Mouse (Mus musculus): ENCODE measurements at regions not wholly inside any gene's neighbourhood (a gene's known extent, or its start where the extent isn't known, plus 50 kb on each side); places are given as distances from the start of the nearest gene placed in this dataset.

- H3K4me3 ChIP-seq (ENCODE audit: insufficient read depth, poor library complexity, severe bottlenecking) = no peak overlapping the region
- no peaks in the 10 kb centered on the region for H3K79me3 ChIP-seq (ENCODE audit: low read depth)
- H3K79me2 ChIP-seq (ENCODE audit: control insufficient read depth, insufficient read depth) = no peaks in the 10 kb centered on the region
- H3K36me3 ChIP-seq (ENCODE audit: control insufficient read depth, insufficient read depth) = no peaks in the 10 kb centered on the region
- no peak overlapping the region for H3ac ChIP-seq (ENCODE audit: control insufficient read depth, insufficient read length, low read depth)
- H3K27me3 ChIP-seq (ENCODE audit: control insufficient read depth, insufficient read depth, insufficient read length) = no peaks in the 10 kb centered on the region
- TF ChIP-seq USF1 (IDR thresholded peaks at IDR 0.05; ENCODE audit: low read depth) (no peak), CTCF (IDR thresholded peaks at IDR 0.05; ENCODE audit: control insufficient read depth, insufficient read depth, insufficient read length) (no peak), MYOD1 (IDR thresholded peaks at IDR 0.05; ENCODE audit: control insufficient read depth, insufficient read length, low read depth) (no peak), MAX (IDR thresholded peaks at IDR 0.05) (no peak), MYOG (IDR thresholded peaks at IDR 0.05; ENCODE audit: control insufficient read depth, extremely low read depth, insufficient read length) (no peak), FOSL1 (IDR thresholded peaks at IDR 0.05; ENCODE audit: insufficient read depth, low read length, poor library complexity, severe bottlenecking) (no peak), CEBPB (IDR thresholded peaks at IDR 0.05; ENCODE audit: low read depth) (no peak)
Observed at GRCm38 (mm10) chr14:46221897-46222669, 157.1 kb upstream of the Gm15217 start.

DNA sequence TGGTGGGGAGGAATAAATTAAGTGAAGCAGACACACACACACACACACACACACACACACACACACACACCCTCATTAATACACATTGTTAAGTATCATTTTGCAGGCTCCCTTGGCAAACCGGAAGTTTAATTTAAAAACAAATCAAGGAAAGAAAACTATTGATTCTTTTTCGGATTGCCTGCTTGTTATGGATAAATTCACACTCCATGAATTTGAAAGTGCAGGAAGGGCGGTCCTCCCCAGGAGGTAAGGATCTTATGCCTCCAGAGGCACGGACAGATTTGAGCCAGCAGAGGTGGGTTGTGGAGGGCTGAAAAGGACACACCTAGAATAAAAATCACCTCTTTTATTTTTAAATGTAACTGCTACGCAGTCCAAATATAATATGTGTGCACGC lies 156.2 kb upstream of the Gm15217 start:
- Histone ChIP-seq H3K36me3 (ENCODE audit: control insufficient read depth, insufficient read depth) (no peaks in the 10 kb centered on the region), H3K4me3 (ENCODE audit: insufficient read depth, poor library complexity, severe bottlenecking) (no peak overlapping the region), H3ac (ENCODE audit: control insufficient read depth, insufficient read length, low read depth) (no peak overlapping the region), H3K27me3 (ENCODE audit: control insufficient read depth, insufficient read depth, insufficient read length) (no peaks in the 10 kb centered on the region), H3K79me3 (ENCODE audit: low read depth) (no peaks in the 10 kb centered on the region), H3K79me2 (ENCODE audit: control insufficient read depth, insufficient read depth) (no peaks in the 10 kb centered on the region)
- TF ChIP-seq CTCF (IDR thresholded peaks at IDR 0.05; ENCODE audit: control insufficient read depth, insufficient read depth, insufficient read length) (no peak), FOSL1 (IDR thresholded peaks at IDR 0.05; ENCODE audit: insufficient read depth, low read length, poor library complexity, severe bottlenecking) (no peak), USF1 (IDR thresholded peaks at IDR 0.05; ENCODE audit: low read depth) (no peak), MYOG (IDR thresholded peaks at IDR 0.05; ENCODE audit: control insufficient read depth, extremely low read depth, insufficient read length) (no peak), CEBPB (IDR thresholded peaks at IDR 0.05; ENCODE audit: low read depth) (no peak), MYOD1 (IDR thresholded peaks at IDR 0.05; ENCODE audit: control insufficient read depth, insufficient read length, low read depth) (no peak), MAX (IDR thresholded peaks at IDR 0.05) (no peak)

DNA sequence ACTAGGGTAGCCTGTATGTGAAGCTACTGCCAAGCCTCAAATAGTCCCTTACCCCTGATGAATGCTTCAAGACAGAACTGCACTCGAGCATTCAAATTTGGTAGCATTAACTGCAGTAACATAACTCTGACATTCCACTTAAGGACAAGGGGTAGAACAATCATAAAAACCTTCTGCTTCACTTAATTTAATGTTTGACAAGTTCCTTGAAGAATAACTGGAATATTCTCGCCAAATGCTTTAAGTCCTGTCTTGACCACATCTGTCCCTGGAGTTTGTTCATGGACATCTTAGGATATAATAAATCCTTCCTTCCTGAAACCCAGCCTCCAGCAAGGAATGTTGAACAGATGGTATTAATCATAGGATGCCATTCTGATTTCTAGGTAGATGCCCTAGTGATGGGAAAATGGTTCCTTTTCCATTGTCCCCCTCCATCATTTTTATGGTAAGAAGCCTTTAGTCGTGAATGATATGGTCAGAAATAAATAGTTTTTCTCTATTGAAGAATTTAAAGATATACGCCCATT lies 154.7 kb upstream of the Gm15217 start:
- Histone ChIP-seq H3ac (ENCODE audit: control insufficient read depth, insufficient read length, low read depth) (no peak overlapping the region), H3K36me3 (ENCODE audit: control insufficient read depth, insufficient read depth) (no peaks in the 10 kb centered on the region), H3K4me3 (ENCODE audit: insufficient read depth, poor library complexity, severe bottlenecking) (no peak overlapping the region), H3K27me3 (ENCODE audit: control insufficient read depth, insufficient read depth, insufficient read length) (no peaks in the 10 kb centered on the region), H3K79me2 (ENCODE audit: control insufficient read depth, insufficient read depth) (no peaks in the 10 kb centered on the region), H3K79me3 (ENCODE audit: low read depth) (no peaks in the 10 kb centered on the region)
- TF ChIP-seq CTCF (IDR thresholded peaks at IDR 0.05; ENCODE audit: control insufficient read depth, insufficient read depth, insufficient read length) (no peak), USF1 (IDR thresholded peaks at IDR 0.05; ENCODE audit: low read depth) (no peak), FOSL1 (IDR thresholded peaks at IDR 0.05; ENCODE audit: insufficient read depth, low read length, poor library complexity, severe bottlenecking) (no peak), MYOD1 (IDR thresholded peaks at IDR 0.05; ENCODE audit: control insufficient read depth, insufficient read length, low read depth) (no peak), MAX (IDR thresholded peaks at IDR 0.05) (no peak), MYOG (IDR thresholded peaks at IDR 0.05; ENCODE audit: control insufficient read depth, extremely low read depth, insufficient read length) (no peak), CEBPB (IDR thresholded peaks at IDR 0.05; ENCODE audit: low read depth) (no peak)

DNA sequence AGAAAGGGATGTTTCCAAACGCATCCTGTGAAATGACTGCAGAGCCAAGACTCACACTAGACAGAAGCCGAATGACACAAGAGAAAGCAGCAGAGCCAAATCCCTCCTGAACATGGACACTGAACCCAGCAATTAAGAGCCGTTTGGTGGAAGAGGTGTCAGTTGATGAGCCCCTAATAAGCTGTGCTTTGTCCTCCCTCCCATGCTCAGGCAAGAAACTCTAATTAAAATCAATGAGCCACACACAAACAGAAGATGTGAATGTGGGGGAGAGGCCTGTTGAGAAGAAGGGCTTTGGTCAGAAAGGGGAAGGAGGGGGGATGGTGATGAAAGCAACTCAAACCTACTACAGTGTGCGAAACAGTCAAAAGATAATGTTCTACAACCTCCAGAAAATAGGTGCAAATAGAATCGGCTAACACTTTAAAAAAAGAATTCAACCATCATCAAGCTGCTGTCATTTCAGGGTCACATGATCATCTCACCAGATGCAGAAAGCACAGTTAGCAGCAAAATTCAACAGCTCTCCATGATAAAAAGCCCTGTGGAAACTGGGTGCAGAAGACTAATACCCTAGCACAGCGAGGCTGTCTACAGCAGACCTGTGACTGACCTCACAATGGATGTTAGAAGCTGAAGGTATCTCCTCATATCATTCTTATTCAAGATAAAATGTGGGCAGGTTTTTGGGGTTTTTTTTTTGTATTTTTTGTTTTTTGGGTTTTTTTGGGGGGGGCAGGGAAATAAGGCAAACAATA lies 153.2 kb upstream of the Gm15217 start:
- no peaks in the 10 kb centered on the region for H3K27me3 ChIP-seq (ENCODE audit: control insufficient read depth, insufficient read depth, insufficient read length)
- H3K36me3 ChIP-seq (ENCODE audit: control insufficient read depth, insufficient read depth) = no peaks in the 10 kb centered on the region
- no peak overlapping the region for H3ac ChIP-seq (ENCODE audit: control insufficient read depth, insufficient read length, low read depth)
- H3K79me2 ChIP-seq (ENCODE audit: control insufficient read depth, insufficient read depth) = no peaks in the 10 kb centered on the region
- TF ChIP-seq MYOD1 (IDR thresholded peaks at IDR 0.05; ENCODE audit: control insufficient read depth, insufficient read length, low read depth) (no peak), MYOG (IDR thresholded peaks at IDR 0.05; ENCODE audit: control insufficient read depth, extremely low read depth, insufficient read length) (no peak), MAX (IDR thresholded peaks at IDR 0.05) (no peak), FOSL1 (IDR thresholded peaks at IDR 0.05; ENCODE audit: insufficient read depth, low read length, poor library complexity, severe bottlenecking) (no peak), CTCF (IDR thresholded peaks at IDR 0.05; ENCODE audit: control insufficient read depth, insufficient read depth, insufficient read length) (no peak)
- no peak overlapping the region for H3K4me3 ChIP-seq (ENCODE audit: insufficient read depth, poor library complexity, severe bottlenecking)
- H3K79me3 ChIP-seq (ENCODE audit: low read depth) = no peaks in the 10 kb centered on the region

- no peak overlapping the region for H3K4me3 ChIP-seq (ENCODE audit: insufficient read depth, poor library complexity, severe bottlenecking)
- H3K36me3 ChIP-seq (ENCODE audit: control insufficient read depth, insufficient read depth) = no peaks in the 10 kb centered on the region
- H3K79me2 ChIP-seq (ENCODE audit: control insufficient read depth, insufficient read depth) = no peaks in the 10 kb centered on the region
- H3K27me3 ChIP-seq (ENCODE audit: control insufficient read depth, insufficient read depth, insufficient read length) = no peaks in the 10 kb centered on the region
- H3K79me3 ChIP-seq (ENCODE audit: low read depth) = no peaks in the 10 kb centered on the region
- no peak overlapping the region for H3ac ChIP-seq (ENCODE audit: control insufficient read depth, insufficient read length, low read depth)
- TF ChIP-seq MYOG (IDR thresholded peaks at IDR 0.05; ENCODE audit: control insufficient read depth, extremely low read depth, insufficient read length) (no peak), USF1 (IDR thresholded peaks at IDR 0.05; ENCODE audit: low read depth) (no peak), CEBPB (IDR thresholded peaks at IDR 0.05; ENCODE audit: low read depth) (no peak), CTCF (IDR thresholded peaks at IDR 0.05; ENCODE audit: control insufficient read depth, insufficient read depth, insufficient read length) (no peak), FOSL1 (IDR thresholded peaks at IDR 0.05; ENCODE audit: insufficient read depth, low read length, poor library complexity, severe bottlenecking) (no peak), MAX (IDR thresholded peaks at IDR 0.05) (no peak), MYOD1 (IDR thresholded peaks at IDR 0.05; ENCODE audit: control insufficient read depth, insufficient read length, low read depth) (no peak)
Observed at GRCm38 (mm10) chr14:46234040-46234439, 145.2 kb upstream of the Gm15217 start.
